Mouse (Mus musculus): ENCODE measurements around the gene Ift46.

GRCm38 (mm10) chr9:44719632-44720357, 47.9 kb upstream of the Ift46 start:
- TF ChIP-seq POLR2A (IDR thresholded peaks at IDR 0.05; ENCODE audit: insufficient read length, low read depth) (no peak), REST (IDR thresholded peaks at IDR 0.05; ENCODE audit: insufficient read depth, insufficient read length) (no peak), MAX (IDR thresholded peaks at IDR 0.05; ENCODE audit: low read depth) (no peak), POLR2AphosphoS2 (IDR thresholded peaks at IDR 0.05; ENCODE audit: insufficient read length, low read depth) (no peak), USF1 (IDR thresholded peaks at IDR 0.05; ENCODE audit: low read depth) (no peak), TCF12 (IDR thresholded peaks at IDR 0.05; ENCODE audit: insufficient read depth, poor library complexity, severe bottlenecking) (no peak), CEBPB (IDR thresholded peaks at IDR 0.05; ENCODE audit: insufficient read depth, poor library complexity, severe bottlenecking) (no peak), E2F4 (IDR thresholded peaks at IDR 0.05; ENCODE audit: insufficient read depth) (no peak), MYOD1 (IDR thresholded peaks at IDR 0.05; ENCODE audit: control insufficient read depth in 1 of 3, insufficient read length in 2 of 3, low read depth in 2 of 3) (no peak), SRF (IDR thresholded peaks at IDR 0.05; ENCODE audit: control insufficient read depth, insufficient read length, low read depth) (no peak), MYOG (IDR thresholded peaks at IDR 0.05; ENCODE audit: control insufficient read depth in 1 of 3, insufficient read depth in 1 of 3, insufficient read length in 2 of 3, low read depth in 2 of 3) (no peak), TCF3 (IDR thresholded peaks at IDR 0.05; ENCODE audit: insufficient read length, low read depth) (no peak)
